Mouse (Mus musculus) MEL (cell line): ENCODE results near the gene Mis18a.

ENCODE experiments used
- CTCF ChIP-seq, 3 experiments: IDR thresholded peaks in 2 of 3; conservative IDR thresholded peaks in 1 of 3; 2 replicates each; pipeline ENCODE4 v1.5.1; 2011 to 2012; ENCODE audit warnings: low read length in 3 of 3, low read depth in 2 of 3, mild to moderate bottlenecking in 2 of 3, improper control_type of control experiment in 1 of 3, inconsistent platforms in 1 of 3, mixed read lengths in 1 of 3, moderate library complexity in 1 of 3; ENCODE audit not compliant: control insufficient read depth in 1 of 3, insufficient read depth in 1 of 3, poor library complexity in 1 of 3, severe bottlenecking in 1 of 3
- ELF1 ChIP-seq: IDR thresholded peaks from 2 replicates; pipeline ENCODE4 v1.6.1; 2014; ENCODE audit warnings: low read depth, mild to moderate bottlenecking, inconsistent platforms, low read length, improper control_type of control experiment, moderate library complexity
- EP300 ChIP-seq, 2 experiments: IDR thresholded peaks; 2 replicates each; pipeline ENCODE4 v1.6.1; 2011; ENCODE audit warnings: improper control_type of control experiment in 2 of 2, low read length in 2 of 2, low read depth in 1 of 2, mild to moderate bottlenecking in 1 of 2
- HCFC1 ChIP-seq: IDR thresholded peaks from 2 replicates; pipeline ENCODE4 v1.6.1; 2012; ENCODE audit warnings: low read depth, mild to moderate bottlenecking, inconsistent platforms, low read length, improper control_type of control experiment, moderate library complexity
- POLR2A ChIP-seq, 2 experiments: IDR thresholded peaks; 2 replicates each; pipeline ENCODE4 v1.6.1; 2011 to 2012; ENCODE audit warnings: low read length in 2 of 2, mild to moderate bottlenecking in 2 of 2, control low read depth in 1 of 2, improper control_type of control experiment in 1 of 2, low read depth in 1 of 2, moderate library complexity in 1 of 2; ENCODE audit not compliant: control insufficient read depth in 1 of 2, insufficient read depth in 1 of 2, poor library complexity in 1 of 2
- POLR2AphosphoS2 ChIP-seq: IDR thresholded peaks from 2 replicates; pipeline ENCODE4 v1.6.1; 2011; ENCODE audit warnings: low read length, improper control_type of control experiment
- RAD21 ChIP-seq: IDR thresholded peaks from 2 replicates; pipeline ENCODE4 v1.6.1; 2011; ENCODE audit warnings: mild to moderate bottlenecking, low read depth, low read length, improper control_type of control experiment

- TF ChIP-seq ELF1 (no peak), POLR2AphosphoS2 (no peak), POLR2A (IDR thresholded peaks at IDR 0.05; ENCODE audit: control insufficient read depth in 1 of 2, insufficient read depth in 1 of 2, low read depth in 1 of 2, low read length in 2 of 2, poor library complexity in 1 of 2) (no peak), CTCF (IDR thresholded peaks at IDR 0.05 in 2 of 3, conservative IDR thresholded peaks at IDR 0.05 in 1 of 3; ENCODE audit: control insufficient read depth in 1 of 3, insufficient read depth in 1 of 3, low read depth in 2 of 3, low read length in 3 of 3, poor library complexity in 1 of 3, severe bottlenecking in 1 of 3) (no peak), RAD21 (no peak), HCFC1 (no peak), EP300 (IDR thresholded peaks at IDR 0.05; ENCODE audit: low read depth in 1 of 2, low read length in 2 of 2) (no peak)
Observed at GRCm38 (mm10) chr16:90704161-90704825, 22.9 kb downstream of the Mis18a start.
